Mouse (Mus musculus) lung, postnatal 0 days (tissue): ENCODE measurements around the gene Gk.

Source experiments
- CTCF ChIP-seq: IDR thresholded peaks from 2 replicates; pipeline ENCODE4 v1.5.1; 2016; ENCODE audit warnings: antibody characterized with exemption, mild to moderate bottlenecking
- EP300 ChIP-seq: IDR thresholded peaks from 2 replicates; pipeline ENCODE4 v1.6.1; 2016; ENCODE audit warnings: antibody characterized with exemption, mild to moderate bottlenecking, control low read depth

GRCm38 (mm10) chrX:85803006-85803405, 26.4 kb upstream of the Gk start:
- TF ChIP-seq CTCF: no peak
- TF ChIP-seq EP300: no peak
